Mouse (Mus musculus) telencephalon, adult 2 months (tissue): ENCODE results near the gene Olfr746.

Experiments used
- DNase-seq: peaks from one replicate; pipeline ENCODE4 v3.0.0-alpha.2; 2011; ENCODE audit warnings: low read depth, low spot score

The Olfr746 gene

DNA sequence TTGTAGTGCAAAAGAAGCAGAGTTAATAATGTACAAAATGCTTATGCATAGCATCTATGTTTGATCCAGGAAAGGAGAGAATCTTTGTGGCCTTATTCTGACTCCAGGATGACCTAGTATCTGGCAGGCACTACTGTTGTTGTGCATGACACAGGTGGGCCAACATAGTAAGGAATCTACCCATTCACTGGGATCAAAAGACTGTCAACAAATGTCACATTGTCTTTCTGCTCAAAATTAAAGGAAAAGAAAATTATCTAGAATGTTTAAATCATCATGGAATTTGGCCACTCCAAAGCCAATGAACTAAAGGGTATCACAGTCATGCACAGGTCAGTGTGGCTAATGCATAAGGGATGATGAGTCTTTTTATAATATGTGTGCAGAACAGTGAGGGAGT, at the start of gene Olfr746:
Olfr746 (plus strand) TSS at position 301 of the 400 bp plus-strand sequence.
- DNase-seq: no peak

DNA sequence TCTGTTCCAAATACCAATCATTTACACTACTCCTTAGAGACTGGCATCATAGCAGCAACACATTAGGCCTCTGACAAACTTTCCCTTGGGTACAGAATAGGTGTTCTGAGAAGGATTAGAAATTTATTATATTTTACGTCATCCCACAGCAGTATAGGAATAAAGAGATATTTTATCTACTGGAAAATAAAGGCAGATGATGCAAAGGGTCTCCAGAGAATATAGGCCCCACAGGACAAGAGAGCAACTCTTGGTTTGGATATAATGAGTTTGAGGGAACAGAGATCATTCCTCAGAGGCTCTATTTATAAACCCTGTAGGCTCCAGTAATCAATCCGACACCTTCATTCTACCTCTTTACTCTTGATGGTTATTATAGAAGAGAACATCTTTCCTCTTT, 32.3 kb upstream of the Olfr746 start, which contains the start of gene Olfr744:
Olfr744 (plus strand) TSS at position 301 of the 400 bp plus-strand sequence.
- no peak for DNase-seq

DNA sequence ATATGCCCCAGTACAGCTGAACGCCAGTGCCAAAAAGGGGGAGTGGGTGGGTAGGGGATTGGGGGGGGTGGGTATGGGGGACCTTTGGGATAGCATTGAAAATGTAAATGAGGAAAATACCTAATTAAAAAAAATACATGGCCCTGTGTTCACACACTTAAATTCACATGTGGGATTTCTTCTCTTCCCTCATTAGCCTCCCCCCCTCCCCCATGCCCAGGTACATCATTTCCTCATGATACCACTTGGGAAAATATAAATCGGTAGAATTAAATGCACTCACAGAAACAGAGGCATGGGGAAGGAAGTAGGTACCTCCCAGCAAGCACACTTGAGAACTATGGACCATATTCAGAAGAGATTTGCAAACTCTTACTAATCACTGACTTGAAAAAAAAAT, 7.8 kb upstream of the Olfr746 start, which contains the start of gene Olfr745:
Olfr745 (plus strand) TSS at position 301 of the 400 bp plus-strand sequence.
- DNase-seq: no peak

DNA sequence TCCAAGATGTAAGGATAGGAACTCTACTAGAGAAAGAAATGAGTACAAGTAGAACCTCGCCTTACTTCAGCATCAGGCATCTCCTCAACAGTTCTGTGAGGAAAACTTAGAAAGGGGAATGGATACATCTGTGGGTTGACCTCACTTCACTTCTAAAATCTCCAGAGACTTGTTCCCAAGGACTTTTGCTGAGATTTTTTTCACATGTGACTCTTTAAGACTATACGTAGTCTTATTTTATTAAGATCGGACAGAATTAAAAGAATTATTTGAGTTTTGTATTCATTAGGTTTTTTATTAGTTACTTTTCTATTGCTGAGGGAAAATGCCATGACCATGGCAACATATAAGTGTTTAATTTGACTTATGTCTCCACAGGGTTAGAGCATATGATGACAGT, 46.2 kb downstream of the Olfr746 start, which contains the start of gene Olfr747:
Olfr747 (minus strand) TSS at position 101 of the 400 bp plus-strand sequence.
- DNase-seq: no peak
